Mouse (Mus musculus) cerebellum, adult 11-12 months (tissue): Measurements from ENCODE around the gene Ahnak.
A peak's percentile ranks its signal among the peaks of the same experiment; 100 is the strongest.
"Not testable (repeated sequence)": the region's sequence is repeated elsewhere in the genome, so short reads cannot be mapped to it uniquely, and the experiment has no call there.

Experiments
- DNase-seq: peaks from one replicate; pipeline ENCODE4 v3.0.0; 2022

The Ahnak gene

DNA sequence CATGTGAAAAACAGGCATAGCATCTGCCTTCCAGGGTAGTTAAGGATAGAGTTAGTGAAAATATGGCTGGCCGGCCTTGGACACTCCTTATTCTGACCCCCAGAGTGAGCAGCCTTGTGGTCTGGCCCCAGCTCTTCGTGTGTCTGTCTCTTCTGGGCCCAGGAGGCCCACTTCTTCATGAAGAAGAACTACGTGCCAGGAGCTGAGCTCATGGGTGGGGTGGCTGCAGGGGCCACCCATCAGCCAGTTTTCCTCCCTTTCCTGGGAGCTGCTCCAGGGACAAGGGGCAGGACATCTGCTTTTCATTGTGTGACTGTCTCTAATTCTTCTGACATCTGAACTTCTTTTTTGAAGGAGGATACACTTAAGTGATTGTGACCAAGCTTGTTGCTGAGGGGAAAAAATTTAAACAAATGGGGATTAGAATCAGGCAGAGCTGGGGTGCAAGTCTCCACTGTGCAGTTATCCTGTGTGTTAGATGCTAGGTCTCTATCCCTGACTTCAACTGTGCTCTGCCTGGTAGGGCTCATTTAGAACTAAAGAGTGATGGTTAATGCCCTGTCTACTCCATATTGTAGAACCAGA is 116.1 kb downstream of the Ahnak start:
- DNase-seq, result no peak

- no peak for DNase-seq
Observed at GRCm38 (mm10) chr19:9106096-9106495, 117.0 kb downstream of the Ahnak start.

DNA sequence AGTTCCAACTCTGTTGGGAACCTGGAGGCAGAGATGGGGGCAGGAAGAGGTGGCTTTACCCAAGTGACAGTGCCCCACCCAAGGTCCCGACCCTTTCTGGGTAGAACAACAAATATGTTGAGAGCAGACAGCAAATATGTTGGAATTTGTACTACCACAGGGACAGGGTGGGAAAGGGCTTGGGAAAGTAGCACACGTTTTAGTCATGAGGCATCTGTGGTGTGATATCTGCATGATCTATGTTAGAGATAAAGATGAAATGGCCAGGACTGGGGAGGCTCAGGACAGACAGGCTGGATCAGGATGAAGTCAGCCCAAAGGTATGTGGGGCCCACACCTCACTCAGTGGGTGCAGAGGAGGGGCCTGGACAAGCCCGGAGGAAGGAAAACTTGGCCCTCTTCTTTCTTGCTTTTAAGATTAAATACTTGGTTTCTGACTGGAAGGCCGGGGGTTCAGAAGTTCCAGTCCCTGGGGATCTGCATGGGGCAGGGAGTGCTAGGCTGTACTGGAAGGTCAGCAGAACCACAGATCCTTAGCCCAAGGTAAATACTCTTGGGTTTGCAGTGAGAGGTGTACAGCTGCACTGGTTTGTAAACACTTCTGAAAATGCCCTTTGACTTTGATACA is 117.8 kb downstream of the Ahnak start:
- DNase-seq, result no peak

GRCm38 (mm10) chr19:9107379-9107755 is 118.3 kb downstream of the Ahnak start:
- no peak for DNase-seq

DNA sequence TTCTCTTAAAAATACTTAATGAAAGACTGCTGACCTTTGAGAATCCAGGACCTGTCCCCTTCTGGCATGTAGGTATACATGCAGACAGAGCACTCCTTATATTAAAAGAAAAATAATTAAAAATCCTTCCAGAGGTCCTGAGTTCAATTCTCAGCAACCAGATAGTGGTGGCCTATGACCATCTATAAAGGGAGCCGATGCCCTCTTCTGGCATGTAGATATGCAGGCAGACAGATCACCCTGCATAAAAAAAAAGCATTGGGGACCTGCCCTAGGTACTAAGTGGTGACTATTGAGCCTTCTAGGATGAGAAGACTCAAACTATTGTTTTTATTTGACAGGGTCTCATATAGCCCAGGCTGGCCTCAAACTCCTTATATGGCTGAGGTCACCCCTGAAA is 119.5 kb downstream of the Ahnak start:
- no peak for DNase-seq

DNA sequence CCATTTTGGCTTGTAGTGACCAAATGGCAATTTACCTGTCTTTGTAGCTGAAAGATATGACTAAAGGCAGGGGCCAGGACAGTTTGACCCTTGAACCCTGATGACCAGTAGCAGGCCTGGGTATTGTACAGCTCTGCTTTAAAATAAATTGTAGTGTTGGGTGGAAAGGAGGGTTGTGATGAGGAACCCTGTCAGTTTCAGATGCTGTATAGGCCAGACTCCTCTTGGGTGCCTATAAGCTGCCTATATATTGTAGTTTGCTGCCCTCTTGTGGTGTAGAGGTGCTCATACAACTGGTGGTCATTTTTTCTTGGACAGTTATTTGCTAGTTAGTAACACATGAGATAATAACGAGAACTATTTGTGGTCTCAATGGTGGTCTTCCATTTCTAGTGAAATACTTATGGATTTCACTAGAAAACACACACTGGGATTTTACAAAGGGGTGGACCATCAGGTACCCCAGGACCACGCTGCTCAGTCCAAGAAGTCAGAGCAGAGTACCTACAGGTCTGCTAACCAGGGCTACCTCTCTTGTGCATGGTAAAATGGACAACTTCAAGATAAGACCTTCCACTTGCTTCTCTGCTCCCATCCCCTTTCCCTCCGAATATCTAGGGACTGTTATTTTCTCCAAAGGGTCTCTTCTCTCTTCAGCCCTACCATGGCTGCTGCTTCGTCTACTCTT is 121.2 kb downstream of the Ahnak start:
- DNase-seq, result peak; percentile 56

DNA sequence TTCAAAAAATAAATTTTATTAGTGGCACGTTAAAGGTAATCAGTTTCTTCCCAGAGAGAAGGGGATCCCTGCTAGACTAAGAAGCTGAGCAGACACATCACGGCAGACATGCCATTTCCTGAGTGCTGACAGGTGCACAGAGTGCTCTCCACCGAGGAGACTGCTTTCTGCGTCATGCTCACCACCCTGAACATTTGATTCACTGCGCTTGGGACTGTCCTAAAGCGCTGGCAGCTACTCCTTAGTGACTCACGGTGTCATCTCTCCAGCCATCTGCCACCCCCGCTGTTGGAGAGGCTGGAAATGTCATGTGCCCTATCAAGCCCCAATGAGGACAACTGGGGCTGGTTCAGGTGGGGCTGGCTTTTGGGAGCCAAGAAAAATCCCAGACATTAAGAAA is 123.0 kb downstream of the Ahnak start:
- DNase-seq, result peak; percentile 94

GRCm38 (mm10) chr19:9116268-9116667 is 127.2 kb downstream of the Ahnak start:
- no peak for DNase-seq

DNA sequence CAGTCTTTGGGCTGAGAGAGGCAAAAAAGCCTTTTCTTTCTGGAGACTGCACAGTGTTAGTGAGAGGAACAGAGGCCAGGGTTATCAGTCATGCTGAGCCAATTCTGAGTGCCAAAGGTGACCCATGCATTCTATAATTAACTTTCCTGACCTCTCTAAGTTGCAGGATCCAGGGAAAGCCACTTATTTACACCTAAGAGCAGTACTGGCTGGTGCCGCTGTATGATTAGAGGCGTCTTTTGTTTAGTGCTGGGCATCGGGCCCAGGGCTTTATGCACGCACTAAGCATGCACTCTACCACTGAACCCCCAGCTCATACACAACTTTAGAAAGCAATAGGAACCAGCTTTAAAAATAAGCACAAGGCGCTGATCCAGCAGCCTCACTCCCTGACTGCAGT is 128.2 kb downstream of the Ahnak start:
- DNase-seq, result no peak

- no peak for DNase-seq
Observed at GRCm38 (mm10) chr19:9119655-9120425, 130.8 kb downstream of the Ahnak start.

DNA sequence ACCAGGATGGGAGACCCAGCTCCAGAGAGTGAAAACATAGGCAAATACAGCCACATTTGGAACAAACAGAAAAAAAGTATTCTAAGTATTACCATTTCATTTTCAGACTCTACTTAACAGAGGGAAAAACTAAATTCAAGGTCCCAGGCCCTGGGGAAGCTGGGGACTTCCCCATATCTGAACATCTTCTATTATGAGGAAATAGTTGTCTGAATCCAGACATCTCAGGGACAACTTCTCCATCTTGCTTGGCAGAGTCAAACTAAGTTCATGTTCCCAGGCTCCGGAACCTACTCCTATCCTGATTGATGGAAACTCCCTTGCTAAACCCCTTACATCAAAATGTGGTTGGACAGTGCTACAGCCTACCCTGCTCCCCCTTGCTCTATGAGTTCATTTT is 133.3 kb downstream of the Ahnak start:
- no peak for DNase-seq

DNA sequence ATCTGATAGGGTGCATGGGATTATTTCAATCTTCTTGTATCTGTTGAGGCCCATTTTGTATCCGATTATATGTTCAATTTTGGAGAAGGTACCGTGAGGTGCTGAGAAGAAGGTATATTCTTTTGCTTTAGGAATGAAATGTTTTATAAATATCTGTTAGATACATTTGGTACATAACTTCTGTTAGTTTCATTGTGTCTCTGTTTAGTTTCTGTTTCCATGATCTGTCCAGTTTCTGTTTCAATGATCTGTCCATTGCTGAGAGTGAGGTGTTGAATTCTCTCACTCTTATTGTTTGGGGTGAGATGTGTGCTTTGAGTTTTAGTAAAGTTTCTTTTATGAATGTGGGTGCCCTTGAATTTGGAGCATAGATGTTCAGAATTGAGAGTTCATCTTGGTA is 134.9 kb downstream of the Ahnak start:
- DNase-seq, result not testable (repeated sequence)
